Mouse (Mus musculus) olfactory bulb, adult 2 months (tissue): ENCODE measurements around the gene Gad1.

Experiments used
- CTCF ChIP-seq: fragments of 200-500 bp; IDR thresholded peaks from 2 replicates; pipeline ENCODE4 v1.5.1; 2012; ENCODE audit warnings: low read depth, mild to moderate bottlenecking, low read length, moderate library complexity; ENCODE audit not compliant: insufficient read depth
- POLR2A ChIP-seq: fragments of 200-500 bp; IDR thresholded peaks from 2 replicates; pipeline ENCODE4 v1.6.1; 2012; ENCODE audit warnings: mild to moderate bottlenecking, low read depth, low read length, moderate library complexity; ENCODE audit not compliant: insufficient read depth

GRCm38 (mm10) chr2:70503436-70503835 is 49.4 kb upstream of the Gad1 start:
- TF ChIP-seq CTCF: no peak
- TF ChIP-seq POLR2A: no peak
